Mouse (Mus musculus): ENCODE results near the gene Pbx1.

GRCm38 (mm10) chr1:168093044-168093443 is 339.0 kb downstream of the Pbx1 start:
- TF ChIP-seq GATA1 (IDR thresholded peaks at IDR 0.05; ENCODE audit: borderline replicate concordance, low read length): no peak
- no peak for TF ChIP-seq FLI1 (IDR thresholded peaks at IDR 0.05; ENCODE audit: low read length)
